ENCODE assay signal across 13 mouse cellular contexts in genomic region chr16:11691487-11692200, GRCm38 (mm10).
A peak's percentile ranks its signal among the peaks of the same experiment; 100 is the strongest.
DNase-seq lines count a peak whose midpoint lies in the region; ATAC-seq lines count a peak whose summit lies in the region.
"Had no signal": no experiment of that assay in that cellular context is flagged by ENCODE, and none has a peak within 500 bp of the region (broad histone marks: within the 10 kb centered on the region; RNA-seq: fewer than 3 reads in every experiment).

No protein-coding gene starts in this region.

- no peak overlapping the region for H3K4me3 ChIP-seq in heart, embryonic 13.5 days
- no peak overlapping the region for H3K4me3 ChIP-seq in midbrain, embryonic 11.5 days (ENCODE audit: low read depth, low read length)
- H3K4me3 ChIP-seq in midbrain, embryonic 13.5 days (replicated peaks) = no peak overlapping the region
- H3K4me3 ChIP-seq in hindbrain, embryonic 15.5 days = no peak overlapping the region
- H3K4me3 ChIP-seq in neural tube, embryonic 15.5 days (replicated peaks) = no peak overlapping the region
- H3K4me3 ChIP-seq: erythroblast, embryonic 14.5 days; limb, embryonic 15.5 days had no signal

- WGBS in heart, embryonic 13.5 days = 57% methylated on average over 9 of the region's 9 CpGs
- 77% methylated on average over 9 of the region's 9 CpGs for WGBS in midbrain, embryonic 11.5 days
- WGBS in midbrain, embryonic 13.5 days = 76% methylated on average over 9 of the region's 9 CpGs
- WGBS in hindbrain, embryonic 15.5 days = 61% methylated on average over 9 of the region's 9 CpGs
- 55% methylated on average over 9 of the region's 9 CpGs for WGBS in neural tube, embryonic 15.5 days

- H3K9me3 ChIP-seq in heart, embryonic 13.5 days = no peaks in the 10 kb centered on the region
- no peaks in the 10 kb centered on the region for H3K9me3 ChIP-seq in midbrain, embryonic 11.5 days (ENCODE audit: control insufficient read depth, low read length)
- no peaks in the 10 kb centered on the region for H3K9me3 ChIP-seq in midbrain, embryonic 13.5 days
- no peaks in the 10 kb centered on the region for H3K9me3 ChIP-seq in hindbrain, embryonic 15.5 days
- no peaks in the 10 kb centered on the region for H3K9me3 ChIP-seq in neural tube, embryonic 15.5 days (replicated peaks)
- H3K9me3 ChIP-seq: limb, embryonic 15.5 days had no signal

- H3K36me3 ChIP-seq in heart, embryonic 13.5 days = no peaks in the 10 kb centered on the region
- H3K36me3 ChIP-seq in midbrain, embryonic 11.5 days (ENCODE audit: control insufficient read depth, insufficient read depth, low read length) = no peaks in the 10 kb centered on the region
- no peaks in the 10 kb centered on the region for H3K36me3 ChIP-seq in midbrain, embryonic 13.5 days
- no peaks in the 10 kb centered on the region for H3K36me3 ChIP-seq in hindbrain, embryonic 15.5 days
- no peaks in the 10 kb centered on the region for H3K36me3 ChIP-seq in neural tube, embryonic 15.5 days
- H3K36me3 ChIP-seq: limb, embryonic 15.5 days had no signal

- H3K9ac ChIP-seq in heart, embryonic 13.5 days = 0 out of 2 replicates have a peak overlapping the region, but pooled peaks have one; percentile 10
- H3K9ac ChIP-seq in midbrain, embryonic 11.5 days (ENCODE audit: low read length) = no peak overlapping the region; the same call in 1 of the 2 replicates
- no peak overlapping the region for H3K9ac ChIP-seq in midbrain, embryonic 13.5 days (replicated peaks)
- no peak overlapping the region for H3K9ac ChIP-seq in hindbrain, embryonic 15.5 days
- H3K9ac ChIP-seq in neural tube, embryonic 15.5 days (replicated peaks) = no peak overlapping the region
- H3K9ac ChIP-seq: limb, embryonic 15.5 days had no signal

- no peaks in the 10 kb centered on the region for H3K27me3 ChIP-seq in heart, embryonic 13.5 days (replicated peaks)
- no peaks in the 10 kb centered on the region for H3K27me3 ChIP-seq in midbrain, embryonic 11.5 days (ENCODE audit: control insufficient read depth, insufficient read depth, low read length)
- no peaks in the 10 kb centered on the region for H3K27me3 ChIP-seq in midbrain, embryonic 13.5 days
- no peaks in the 10 kb centered on the region for H3K27me3 ChIP-seq in hindbrain, embryonic 15.5 days
- no peaks in the 10 kb centered on the region for H3K27me3 ChIP-seq in neural tube, embryonic 15.5 days (replicated peaks)
- H3K27me3 ChIP-seq: limb, embryonic 15.5 days had no signal

- no peak for DNase-seq in heart, postnatal 36 days
- peak; percentile 78 for DNase-seq in midbrain, embryonic 11.5 days (ENCODE audit: low spot score, missing footprints)
- no peak for DNase-seq in thymus, postnatal 4 days
- DNase-seq: gastrocnemius, postnatal 10 days; heart, postnatal 14 days; kidney, postnatal 14 days; thymus, postnatal 14 days had no signal

- H3K4me2 ChIP-seq in heart, embryonic 13.5 days = no peak overlapping the region
- no peak overlapping the region for H3K4me2 ChIP-seq in midbrain, embryonic 11.5 days
- H3K4me2 ChIP-seq in midbrain, embryonic 13.5 days (replicated peaks) = no peak overlapping the region
- no peak overlapping the region for H3K4me2 ChIP-seq in hindbrain, embryonic 15.5 days
- H3K4me2 ChIP-seq in neural tube, embryonic 15.5 days = no peak overlapping the region
- H3K4me2 ChIP-seq: limb, embryonic 15.5 days had no signal

- ATAC-seq in heart, embryonic 13.5 days (ENCODE audit: extremely low read depth, insufficient number of reproducible peaks, low FRiP score, low TSS enrichment) = no peak
- ATAC-seq in midbrain, embryonic 11.5 days (ENCODE audit: low FRiP score) = no peak
- ATAC-seq in midbrain, embryonic 13.5 days = no peak
- peak; percentile 66; the same call in 1 of the 2 replicates for ATAC-seq in hindbrain, embryonic 15.5 days (ENCODE audit: low FRiP score, low read depth)
- peak; percentile 66; the same call in 1 of the 2 replicates for ATAC-seq in neural tube, embryonic 15.5 days (ENCODE audit: low FRiP score)

- H3K4me1 ChIP-seq in heart, embryonic 13.5 days = peaks cover 14% of the 10 kb centered on the region
- H3K4me1 ChIP-seq in midbrain, embryonic 11.5 days (ENCODE audit: control insufficient read depth, insufficient read depth, low read length) = no peaks in the 10 kb centered on the region
- H3K4me1 ChIP-seq in midbrain, embryonic 13.5 days (replicated peaks) = peaks cover 12% of the 10 kb centered on the region; the same call in 1 of the 2 replicates
- peaks cover 9% of the 10 kb centered on the region; the same call in 1 of the 2 replicates for H3K4me1 ChIP-seq in hindbrain, embryonic 15.5 days (replicated peaks)
- peaks cover 4% of the 10 kb centered on the region; the same call in 1 of the 2 replicates for H3K4me1 ChIP-seq in neural tube, embryonic 15.5 days
- H3K4me1 ChIP-seq: limb, embryonic 15.5 days had no signal

- H3K27ac ChIP-seq in heart, embryonic 13.5 days (replicated peaks) = no peak overlapping the region
- no peak overlapping the region for H3K27ac ChIP-seq in midbrain, embryonic 11.5 days (ENCODE audit: low read depth, low read length)
- no peak overlapping the region for H3K27ac ChIP-seq in midbrain, embryonic 13.5 days
- H3K27ac ChIP-seq in hindbrain, embryonic 15.5 days (replicated peaks) = no peak overlapping the region
- no peak overlapping the region for H3K27ac ChIP-seq in neural tube, embryonic 15.5 days (replicated peaks)
- H3K27ac ChIP-seq: limb, embryonic 15.5 days had no signal

- intact Hi-C loops in heart, postnatal 36 days (cut with DNase I) = no loop called here

Comparison
In these comparisons a context has a peak if more than half of its experiments do, and no peak if none do; other contexts are left out.
1. ATAC-seq: peak in hindbrain, embryonic 15.5 days (single experiment) and neural tube, embryonic 15.5 days (single experiment); none in heart, embryonic 13.5 days (single experiment), midbrain, embryonic 11.5 days (single experiment) and midbrain, embryonic 13.5 days (single experiment).